Mouse (Mus musculus): ENCODE data around the gene Ankrd36. TPM values are rescaled to one million over a fixed set of nuclear protein-coding genes. Genes with fewer than 3 reads are reported as not detected.
A peak's percentile ranks its signal among the peaks of the same experiment; 100 is the strongest.

Ankrd36 gene
- not detected in 2 replicates for polyA plus RNA-seq (2012; rRNA removed)

- no peak within 1 kb of the TSS for H3K27ac ChIP-seq (ENCODE audit: insufficient read depth, low read depth, low read length)
- 81% methylated on average over 12 of the region's 12 CpGs for WGBS
- no peaks in the 10 kb centered on the region for H3K27me3 ChIP-seq (ENCODE audit: control insufficient read depth, insufficient read depth, low read length)
- TF ChIP-seq CTCF (IDR thresholded peaks at IDR 0.05; ENCODE audit: extremely low read depth, insufficient read length, insufficient replicate concordance, low read depth, low read length) (no peak), POLR2A (IDR thresholded peaks at IDR 0.05; ENCODE audit: low read depth, low read length) (no peak)
- no peak within 1 kb of the TSS for H3K4me3 ChIP-seq (ENCODE audit: low read depth, low read length)
- no peaks in the 10 kb centered on the region for H3K4me1 ChIP-seq (ENCODE audit: control insufficient read depth, insufficient read depth, insufficient read length, low read length)
- H3K36me3 ChIP-seq (ENCODE audit: control insufficient read depth, insufficient read depth, low read length), result no peaks in the 10 kb centered on the region
Observed at GRCm38 (mm10) chr11:5569474-5569873, at the start of gene Ankrd36. Ankrd36 (plus strand) TSS chr11:5569684.

DNA sequence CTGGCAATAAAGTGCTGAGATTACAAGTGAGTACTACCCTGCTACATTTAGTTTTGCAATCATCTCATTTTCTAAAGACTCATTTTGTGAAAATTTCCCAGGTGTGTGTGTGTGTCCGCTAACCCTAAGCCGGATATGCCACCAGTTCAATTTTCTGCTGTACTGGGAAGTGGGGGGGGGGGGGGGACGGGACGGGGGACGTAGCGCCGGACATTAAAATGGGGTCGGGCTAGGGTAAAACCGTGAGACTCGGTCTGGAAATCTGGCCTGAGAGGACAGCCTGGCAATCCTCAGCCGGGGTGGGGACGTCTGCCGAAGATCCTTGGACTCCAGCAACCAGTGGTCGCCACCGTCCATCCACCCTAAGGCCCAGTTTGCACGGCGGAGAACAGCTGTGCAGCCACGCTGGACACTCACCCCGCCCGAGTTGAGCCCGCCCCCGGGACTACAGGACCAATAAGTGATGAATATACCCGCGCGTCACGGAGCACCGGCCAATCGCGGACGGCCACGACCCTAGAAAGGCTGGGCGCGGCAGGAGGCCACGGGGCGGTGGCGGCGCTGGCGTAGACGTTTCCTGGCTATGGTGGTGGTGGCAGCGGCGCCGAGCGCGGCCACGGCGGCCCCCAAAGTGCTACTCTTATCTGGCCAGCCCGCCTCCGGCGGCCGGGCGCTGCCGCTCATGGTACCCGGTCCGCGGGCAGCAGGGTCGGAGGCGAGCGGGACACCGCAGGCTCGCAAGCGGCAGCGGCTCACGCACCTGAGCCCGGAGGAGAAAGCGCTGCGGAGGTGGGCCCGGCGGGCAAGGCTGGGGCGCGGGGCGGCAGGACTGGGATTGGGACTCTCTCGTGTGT lies 48.8 kb upstream of the Ankrd36 start, which contains the start of gene Xbp1:
TSS of gene Xbp1 (plus strand) at position 248 of the 854 bp plus-strand sequence.
- no peaks in the 10 kb centered on the region for H3K27me3 ChIP-seq (ENCODE audit: control insufficient read depth, insufficient read depth, low read length)
- peak; percentile 95 for TF ChIP-seq POLR2A (IDR thresholded peaks at IDR 0.05; ENCODE audit: low read depth, low read length)
- TF ChIP-seq CTCF (IDR thresholded peaks at IDR 0.05; ENCODE audit: extremely low read depth, insufficient read length, insufficient replicate concordance, low read depth, low read length), result no peak
- peak within 1 kb of the TSS; percentile 83 for H3K4me3 ChIP-seq (ENCODE audit: low read depth, low read length)
- under 1% methylated on average over 71 of the region's 72 CpGs for WGBS
- peak within 1 kb of the TSS; percentile 97 for H3K27ac ChIP-seq (ENCODE audit: insufficient read depth, low read depth, low read length)
- H3K4me1 ChIP-seq (ENCODE audit: control insufficient read depth, insufficient read depth, insufficient read length, low read length), result peaks cover 11% of the 10 kb centered on the region
- H3K36me3 ChIP-seq (ENCODE audit: control insufficient read depth, insufficient read depth, low read length), result peaks cover 34% of the 10 kb centered on the region

DNA sequence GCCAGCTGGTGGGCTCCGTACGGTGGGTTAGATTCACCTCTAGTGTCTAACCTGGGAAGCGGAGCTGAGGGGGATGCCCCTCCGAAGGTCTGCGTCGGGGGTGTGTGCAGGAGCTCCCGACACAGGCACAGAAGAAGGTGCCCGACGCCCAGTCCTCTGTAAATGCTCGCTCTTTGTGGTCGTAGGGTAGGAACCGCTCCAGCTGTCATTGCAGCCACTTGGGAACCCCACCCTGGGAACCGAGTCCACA lies 48.3 kb upstream of the Ankrd36 start:
- Histone ChIP-seq H3K4me3 (ENCODE audit: low read depth, low read length) (peak overlapping the region; percentile 83), H3K27ac (ENCODE audit: insufficient read depth, low read depth, low read length) (peak overlapping the region; percentile 97), H3K4me1 (ENCODE audit: control insufficient read depth, insufficient read depth, insufficient read length, low read length) (peaks cover 11% of the 10 kb centered on the region), H3K36me3 (ENCODE audit: control insufficient read depth, insufficient read depth, low read length) (peaks cover 39% of the 10 kb centered on the region), H3K27me3 (ENCODE audit: control insufficient read depth, insufficient read depth, low read length) (no peaks in the 10 kb centered on the region)
- TF ChIP-seq POLR2A (IDR thresholded peaks at IDR 0.05; ENCODE audit: low read depth, low read length), result no peak
- TF ChIP-seq CTCF (IDR thresholded peaks at IDR 0.05; ENCODE audit: extremely low read depth, insufficient read length, insufficient replicate concordance, low read depth, low read length), result no peak
- under 1% methylated on average over 13 of the region's 13 CpGs for WGBS

DNA sequence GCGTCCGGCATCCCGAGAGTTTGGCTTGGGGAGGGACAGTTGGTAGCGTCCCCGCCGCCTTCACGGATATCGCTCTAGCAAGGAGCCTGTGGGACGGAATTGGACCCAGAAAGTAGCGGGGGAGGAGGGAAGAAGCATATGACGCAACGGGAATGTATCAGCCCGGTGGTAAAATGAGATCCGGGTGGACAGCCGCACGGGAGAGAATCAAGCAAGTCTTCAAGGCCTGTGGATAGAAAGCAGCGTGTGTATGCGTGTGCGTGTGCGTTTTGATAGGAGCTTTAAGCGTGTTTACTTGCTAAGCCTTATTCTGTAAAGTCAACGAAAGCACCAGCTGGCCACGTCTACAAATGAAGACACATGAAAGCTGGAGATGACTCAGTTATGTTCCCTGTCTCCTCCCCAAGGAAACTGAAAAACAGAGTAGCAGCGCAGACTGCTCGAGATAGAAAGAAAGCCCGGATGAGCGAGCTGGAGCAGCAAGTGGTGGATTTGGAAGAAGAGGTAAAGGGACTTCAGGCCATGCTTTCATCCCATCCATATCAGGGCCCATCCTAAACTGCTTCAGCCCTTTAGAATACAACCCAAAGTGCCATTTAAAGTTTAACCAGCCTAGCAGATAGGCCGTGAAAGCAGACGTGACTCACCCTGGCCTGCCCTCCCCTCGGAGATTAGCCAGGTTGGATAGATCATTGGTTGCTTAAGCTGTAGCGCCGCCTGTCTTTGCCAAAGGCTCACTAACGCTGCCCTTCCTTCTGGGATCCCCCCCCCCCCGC lies 47.8 kb upstream of the Ankrd36 start:
- peak overlapping the region; percentile 97 for H3K27ac ChIP-seq (ENCODE audit: insufficient read depth, low read depth, low read length)
- peak overlapping the region; percentile 83 for H3K4me3 ChIP-seq (ENCODE audit: low read depth, low read length)
- WGBS, result under 1% methylated on average over 34 of the region's 34 CpGs
- H3K4me1 ChIP-seq (ENCODE audit: control insufficient read depth, insufficient read depth, insufficient read length, low read length), result peaks cover 11% of the 10 kb centered on the region
- no peaks in the 10 kb centered on the region for H3K27me3 ChIP-seq (ENCODE audit: control insufficient read depth, insufficient read depth, low read length)
- no peak for TF ChIP-seq POLR2A (IDR thresholded peaks at IDR 0.05; ENCODE audit: low read depth, low read length)
- TF ChIP-seq CTCF (IDR thresholded peaks at IDR 0.05; ENCODE audit: extremely low read depth, insufficient read length, insufficient replicate concordance, low read depth, low read length), result peak; percentile 65; the same call in 1 of the 2 replicates
- peaks cover 41% of the 10 kb centered on the region for H3K36me3 ChIP-seq (ENCODE audit: control insufficient read depth, insufficient read depth, low read length)

GRCm38 (mm10) chr11:5522798-5523415 lies 46.6 kb upstream of the Ankrd36 start:
- TF ChIP-seq CTCF (IDR thresholded peaks at IDR 0.05; ENCODE audit: extremely low read depth, insufficient read length, insufficient replicate concordance, low read depth, low read length) (no peak), POLR2A (IDR thresholded peaks at IDR 0.05; ENCODE audit: low read depth, low read length) (no peak)
- WGBS, result 71% methylated on average over 11 of the region's 11 CpGs
- peaks cover 46% of the 10 kb centered on the region for H3K36me3 ChIP-seq (ENCODE audit: control insufficient read depth, insufficient read depth, low read length)
- H3K4me1 ChIP-seq (ENCODE audit: control insufficient read depth, insufficient read depth, insufficient read length, low read length), result peaks cover 11% of the 10 kb centered on the region
- H3K27ac ChIP-seq (ENCODE audit: insufficient read depth, low read depth, low read length), result peak overlapping the region; percentile 19
- peak overlapping the region; percentile 47 for H3K4me3 ChIP-seq (ENCODE audit: low read depth, low read length)
- no peaks in the 10 kb centered on the region for H3K27me3 ChIP-seq (ENCODE audit: control insufficient read depth, insufficient read depth, low read length)

GRCm38 (mm10) chr11:5525418-5525817 lies 44.1 kb upstream of the Ankrd36 start:
- H3K27me3 ChIP-seq (ENCODE audit: control insufficient read depth, insufficient read depth, low read length), result no peaks in the 10 kb centered on the region
- TF ChIP-seq CTCF (IDR thresholded peaks at IDR 0.05; ENCODE audit: extremely low read depth, insufficient read length, insufficient replicate concordance, low read depth, low read length), result no peak
- TF ChIP-seq POLR2A (IDR thresholded peaks at IDR 0.05; ENCODE audit: low read depth, low read length), result no peak
- H3K4me3 ChIP-seq (ENCODE audit: low read depth, low read length), result no peak overlapping the region
- no peak overlapping the region for H3K27ac ChIP-seq (ENCODE audit: insufficient read depth, low read depth, low read length)
- 74% methylated on average over 4 of the region's 4 CpGs for WGBS
- H3K36me3 ChIP-seq (ENCODE audit: control insufficient read depth, insufficient read depth, low read length), result peaks cover 56% of the 10 kb centered on the region
- peaks cover 8% of the 10 kb centered on the region for H3K4me1 ChIP-seq (ENCODE audit: control insufficient read depth, insufficient read depth, insufficient read length, low read length)

Data from small intestine, adult 2 months (tissue).